Mouse (Mus musculus) MEL (cell line): ENCODE results near the gene Tjp1. TPM values are rescaled to one million over a fixed set of nuclear protein-coding genes. Genes with fewer than 3 reads are reported as not detected.

ENCODE experiments used
- DNase-seq: peaks from one replicate; pipeline ENCODE4 v3.0.0; 2011; ENCODE audit warnings: low read depth, low spot score
- H3K27ac ChIP-seq: 2 replicates; pipeline ENCODE4 v1.5.1; 2012; ENCODE audit warnings: low read depth, mild to moderate bottlenecking, control low read depth, low read length, moderate library complexity; ENCODE audit not compliant: control insufficient read depth
- H3K27me3 ChIP-seq, 2 experiments: fragments of 150-350 bp in 1 of 2; sonication (generic) in 1 of 2; 2 replicates each; pipeline ENCODE4 v1.6.1; 2012; ENCODE audit warnings: low read length in 2 of 2, mild to moderate bottlenecking in 2 of 2, improper control_type of control experiment in 1 of 2, moderate library complexity in 1 of 2; ENCODE audit not compliant: insufficient read depth in 2 of 2, control insufficient read depth in 1 of 2
- H3K36me3 ChIP-seq, 2 experiments: 2 replicates each; pipeline ENCODE4 v1.6.1; 2012 to 2014; ENCODE audit warnings: low read length in 2 of 2, improper control_type of control experiment in 1 of 2, inconsistent platforms in 1 of 2, mild to moderate bottlenecking in 1 of 2; ENCODE audit not compliant: insufficient read depth in 2 of 2, control insufficient read depth in 1 of 2
- H3K4me1 ChIP-seq, 2 experiments: fragments of 150-350 bp in 1 of 2; sonication (generic) in 1 of 2; 2 replicates each; pipeline ENCODE4 v1.6.1; 2012; ENCODE audit warnings: low read length in 2 of 2, improper control_type of control experiment in 1 of 2, mild to moderate bottlenecking in 1 of 2; ENCODE audit not compliant: insufficient read depth in 2 of 2, control insufficient read depth in 1 of 2
- H3K4me3 ChIP-seq, 2 experiments: fragments of 150-350 bp in 1 of 2; sonication (generic) in 1 of 2; 2 replicates each; pipeline ENCODE4 v1.5.1; 2012; ENCODE audit warnings: low read depth in 2 of 2, low read length in 2 of 2, mild to moderate bottlenecking in 2 of 2, moderate library complexity in 2 of 2, control low read depth in 1 of 2, improper control_type of control experiment in 1 of 2; ENCODE audit not compliant: control insufficient read depth in 1 of 2, insufficient read depth in 1 of 2
- H3K79me2 ChIP-seq: 2 replicates; pipeline ENCODE4 v1.6.1; 2012; ENCODE audit warnings: mild to moderate bottlenecking, low read length, moderate library complexity; ENCODE audit not compliant: control insufficient read depth, poor library complexity, insufficient read depth
- H3K9ac ChIP-seq: 2 replicates; pipeline ENCODE4 v1.6.1; 2012; ENCODE audit warnings: low read depth, mild to moderate bottlenecking, control low read depth, low read length, moderate library complexity; ENCODE audit not compliant: control insufficient read depth, poor library complexity, severe bottlenecking
- H3K9me3 ChIP-seq: fragments of 150-350 bp; sonication (generic); replicated peaks from 2 replicates; pipeline ENCODE4 v1.6.1; 2012; ENCODE audit warnings: mild to moderate bottlenecking, low read length, improper control_type of control experiment, moderate library complexity; ENCODE audit not compliant: insufficient read depth
- CHD1 ChIP-seq: IDR thresholded peaks from 2 replicates; pipeline ENCODE4 v1.6.1; 2012; ENCODE audit warnings: low read depth, mild to moderate bottlenecking, inconsistent platforms, low read length, improper control_type of control experiment
- CHD2 ChIP-seq: IDR thresholded peaks from 2 replicates; pipeline ENCODE4 v1.6.1; 2011; ENCODE audit warnings: low read length, improper control_type of control experiment
- EP300 ChIP-seq, 2 experiments: IDR thresholded peaks; 2 replicates each; pipeline ENCODE4 v1.6.1; 2011; ENCODE audit warnings: improper control_type of control experiment in 2 of 2, low read length in 2 of 2, low read depth in 1 of 2, mild to moderate bottlenecking in 1 of 2
- ETS1 ChIP-seq: IDR thresholded peaks from 2 replicates; pipeline ENCODE4 v1.6.1; 2012; ENCODE audit warnings: low read depth, mild to moderate bottlenecking, inconsistent platforms, low read length, improper control_type of control experiment, moderate library complexity
- GABPA ChIP-seq: IDR thresholded peaks from 2 replicates; pipeline ENCODE4 v1.6.1; 2012; ENCODE audit warnings: low read depth, mild to moderate bottlenecking, inconsistent platforms, low read length, improper control_type of control experiment, moderate library complexity
- KAT2A ChIP-seq: conservative IDR thresholded peaks from 2 replicates; pipeline ENCODE4 v1.6.1; 2012; ENCODE audit warnings: low read depth, low read length, improper control_type of control experiment, inconsistent platforms
- MAFK ChIP-seq: IDR thresholded peaks from 2 replicates; pipeline ENCODE4 v1.6.1; 2011; ENCODE audit warnings: low read depth, mild to moderate bottlenecking, low read length, improper control_type of control experiment, borderline replicate concordance
- MAZ ChIP-seq: IDR thresholded peaks from 2 replicates; pipeline ENCODE4 v1.6.1; 2012; ENCODE audit warnings: low read depth, mild to moderate bottlenecking, inconsistent platforms, low read length, improper control_type of control experiment
- MXI1 ChIP-seq: IDR thresholded peaks from 2 replicates; pipeline ENCODE4 v1.6.1; 2011; ENCODE audit warnings: mild to moderate bottlenecking, low read depth, low read length, improper control_type of control experiment
- MYC ChIP-seq: IDR thresholded peaks from 2 replicates; pipeline ENCODE4 v1.6.1; 2011; ENCODE audit warnings: low read depth, mild to moderate bottlenecking, low read length, improper control_type of control experiment, moderate library complexity
- POLR2AphosphoS2 ChIP-seq: IDR thresholded peaks from 2 replicates; pipeline ENCODE4 v1.6.1; 2011; ENCODE audit warnings: low read length, improper control_type of control experiment
- POLR2AphosphoS5 ChIP-seq: IDR thresholded peaks from 2 replicates; pipeline ENCODE4 v1.6.1; 2012; ENCODE audit warnings: low read depth, borderline replicate concordance, mild to moderate bottlenecking, inconsistent platforms, low read length, moderate library complexity, mixed read lengths
- RAD21 ChIP-seq: IDR thresholded peaks from 2 replicates; pipeline ENCODE4 v1.6.1; 2011; ENCODE audit warnings: mild to moderate bottlenecking, low read depth, low read length, improper control_type of control experiment
- RCOR1 ChIP-seq: IDR thresholded peaks from 2 replicates; pipeline ENCODE4 v1.6.1; 2012; ENCODE audit warnings: low read depth, mild to moderate bottlenecking, inconsistent platforms, low read length, improper control_type of control experiment
- SMC3 ChIP-seq: IDR thresholded peaks from 2 replicates; pipeline ENCODE4 v1.6.1; 2011; ENCODE audit warnings: low read depth, low read length, improper control_type of control experiment
- TBP ChIP-seq: IDR thresholded peaks from 2 replicates; pipeline ENCODE4 v1.8.0; 2011; ENCODE audit warnings: low read depth, low read length, improper control_type of control experiment
- USF2 ChIP-seq, 2 experiments: IDR thresholded peaks; 2 replicates each; pipeline ENCODE4 v1.6.1; 2011 to 2012; ENCODE audit warnings: improper control_type of control experiment in 2 of 2, low read length in 2 of 2, borderline replicate concordance in 1 of 2, inconsistent platforms in 1 of 2, low read depth in 1 of 2, mild to moderate bottlenecking in 1 of 2; ENCODE audit not compliant: insufficient read depth in 1 of 2
- ZC3H11A ChIP-seq: IDR thresholded peaks from 2 replicates; pipeline ENCODE4 v1.6.1; 2012; ENCODE audit warnings: low read depth, mild to moderate bottlenecking, inconsistent platforms, low read length, improper control_type of control experiment
- ZNF384 ChIP-seq: IDR thresholded peaks from 2 replicates; pipeline ENCODE4 v1.6.1; 2012; ENCODE audit warnings: low read depth, mild to moderate bottlenecking, inconsistent platforms, low read length, improper control_type of control experiment
- polyA plus RNA-seq, 2 experiments: library from polyadenylated mRNA; stranded (reverse) in 1 of 2; unstranded in 1 of 2; fragments of >175 nt in 1 of 2; fragments of >200 nt in 1 of 2; gene quantifications; 2 replicates each; pipeline versions ENCODE4 v1.2.1 to v1.2.4; 2012; ENCODE audit warnings: low replicate concordance in 2 of 2, low read depth in 1 of 2; ENCODE audit not compliant: insufficient read length in 2 of 2, insufficient read depth in 1 of 2, missing spikeins in 1 of 2
- total RNA-seq: library from RNA; depleted of rRNA; stranded (reverse); fragments of 300-350 nt; gene quantifications from 2 replicates; pipeline ENCODE4 v1.2.3, GENCODE M21; 2012

Tjp1 gene
- total and polyA plus RNA-seq, 3 experiments = 0.01 TPM; not detected in 2

DNA sequence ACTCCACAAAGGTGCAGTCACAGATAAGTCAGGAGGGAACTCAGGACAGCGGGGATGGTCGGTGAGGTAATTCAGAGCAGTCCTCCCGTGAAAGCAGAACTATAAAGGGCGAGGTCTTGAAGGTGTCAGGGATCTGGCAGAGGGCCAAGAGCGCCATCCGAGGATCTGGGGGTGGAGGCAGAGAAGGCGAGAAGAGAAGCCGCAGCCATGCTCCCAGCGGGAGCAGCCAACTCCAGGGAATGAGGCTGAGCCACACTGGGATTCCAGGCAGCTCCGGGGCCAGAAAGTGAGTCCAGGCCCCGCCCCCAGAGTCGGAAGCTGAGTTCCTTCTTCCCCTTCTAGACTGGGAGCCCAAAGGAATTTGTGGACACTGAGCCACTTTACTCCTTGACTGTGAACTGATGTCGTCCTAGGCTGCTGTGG, 41.3 kb downstream of the Tjp1 start:
- DNase-seq = no peak
- H3K4me3 ChIP-seq = no peak overlapping the region
- H3K79me2 ChIP-seq = no peaks in the 10 kb centered on the region
- H3K9me3 ChIP-seq = no peaks in the 10 kb centered on the region
- no peak overlapping the region for H3K9ac ChIP-seq
- no peak overlapping the region for H3K27ac ChIP-seq
- no peaks in the 10 kb centered on the region for H3K27me3 ChIP-seq
- no peaks in the 10 kb centered on the region for H3K36me3 ChIP-seq
- H3K4me1 ChIP-seq = no peaks in the 10 kb centered on the region
- TF ChIP-seq MAZ (no peak), MYC (no peak), SMC3 (no peak), ZNF384 (no peak), KAT2A (no peak), EP300 (IDR thresholded peaks at IDR 0.05; ENCODE audit: low read depth in 1 of 2, low read length in 2 of 2) (no peak), ZC3H11A (no peak), CHD2 (no peak)

DNA sequence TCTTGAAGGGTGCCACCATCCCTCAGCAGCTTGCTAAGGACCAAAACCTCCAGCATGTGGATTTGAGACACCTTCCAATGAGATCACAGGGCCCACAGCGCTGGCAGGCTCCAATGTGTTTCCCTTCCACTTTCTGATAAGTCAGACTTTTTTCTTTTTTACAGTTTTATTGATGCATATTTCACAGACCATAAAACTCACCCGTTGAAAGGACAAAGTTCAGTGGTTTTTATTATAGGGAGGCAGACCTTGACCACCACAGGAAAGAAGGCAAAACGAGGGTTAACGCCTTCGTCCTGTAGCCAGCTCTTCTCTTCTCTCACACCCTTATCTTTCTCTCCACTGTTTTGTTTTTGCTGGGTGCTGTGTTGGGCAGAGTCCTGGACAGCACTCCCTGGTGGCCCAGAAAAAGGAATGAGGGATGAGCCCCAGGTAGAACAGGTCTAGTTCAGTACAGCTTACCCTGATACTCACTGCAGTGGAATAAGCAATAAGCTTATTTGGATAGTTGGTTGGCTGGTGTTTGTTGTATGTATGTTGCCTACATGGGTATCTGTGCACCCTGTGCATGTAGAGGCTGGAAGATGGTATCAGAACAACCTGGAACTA, 43.3 kb downstream of the Tjp1 start:
- Histone ChIP-seq H3K27me3 (no peaks in the 10 kb centered on the region), H3K79me2 (no peaks in the 10 kb centered on the region), H3K4me1 (no peaks in the 10 kb centered on the region), H3K4me3 (no peak overlapping the region), H3K9me3 (no peaks in the 10 kb centered on the region), H3K27ac (no peak overlapping the region), H3K9ac (no peak overlapping the region), H3K36me3 (no peaks in the 10 kb centered on the region)
- no peak for DNase-seq
- no peak for TF ChIP-seq TBP
- no peak for TF ChIP-seq CHD1
- TF ChIP-seq RAD21 = no peak
- no peak for TF ChIP-seq GABPA
- TF ChIP-seq POLR2AphosphoS5 = no peak
- no peak for TF ChIP-seq MXI1
- TF ChIP-seq RCOR1 = no peak
- no peak for TF ChIP-seq ETS1
- TF ChIP-seq POLR2AphosphoS2 = no peak
- no peak for TF ChIP-seq MAFK
- TF ChIP-seq ZC3H11A = no peak
- TF ChIP-seq USF2 (IDR thresholded peaks at IDR 0.05; ENCODE audit: borderline replicate concordance in 1 of 2, insufficient read depth in 1 of 2, low read depth in 1 of 2, low read length in 2 of 2) = no peak
